Mouse (Mus musculus): ENCODE measurements around the gene Armc9. TPM values are rescaled to one million over a fixed set of nuclear protein-coding genes. Genes with fewer than 3 reads are reported as not detected.

The Armc9 gene
- total RNA-seq (2021) = 1 to 10 TPM; 5.4 to 9.1 TPM
- long read RNA-seq, experiment 1, full-length matches to known transcripts = 9 of 13 reads
- long read RNA-seq, experiment 1, partial matches to known transcripts = 3 of 13 reads
- long read RNA-seq, experiment 1, other reads (novel, unspliced or antisense) = 1 of 13 reads
- long read RNA-seq, experiment 2, full-length matches to known transcripts = 7 of 15 reads
- long read RNA-seq, experiment 2, partial matches to known transcripts = 2 of 15 reads
- long read RNA-seq, experiment 2, other reads (novel, unspliced or antisense) = 6 of 15 reads

DNA sequence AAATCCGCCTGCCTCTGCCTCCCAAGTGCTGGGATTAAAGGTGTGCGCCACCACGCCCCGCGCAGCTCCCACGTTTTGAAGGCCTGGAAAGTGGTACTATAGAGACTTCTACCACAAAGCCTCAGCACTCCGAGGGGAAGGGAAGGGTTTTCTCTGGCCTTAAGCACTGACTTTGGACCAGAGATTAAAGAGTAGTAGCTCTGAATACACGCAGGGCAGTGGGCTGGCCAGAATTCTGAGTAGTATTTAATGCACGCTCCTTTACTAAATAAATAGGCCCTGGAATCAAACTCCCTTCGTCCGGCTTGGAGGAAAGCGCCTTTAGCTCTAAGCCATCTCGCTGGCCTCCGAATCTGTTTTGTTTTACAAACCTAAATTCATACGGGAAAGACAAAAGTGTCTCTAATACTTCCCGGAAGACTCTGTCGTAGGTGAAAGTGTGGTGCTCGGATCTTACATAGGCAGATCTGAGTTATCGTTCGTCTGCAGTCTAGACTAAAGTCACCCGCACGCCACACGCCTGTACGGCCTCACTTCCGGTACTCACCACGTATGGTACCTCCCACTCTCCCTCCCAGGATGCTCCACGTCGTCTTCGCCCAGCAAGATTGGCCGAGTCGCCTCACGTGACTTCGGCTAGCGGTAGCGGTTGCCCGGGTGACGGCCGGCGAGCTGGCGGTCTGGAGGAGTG, at the start of gene Armc9:
TSS of gene Armc9 (plus strand) at position 648 of the 691 bp plus-strand sequence.
- DNase-seq (ENCODE audit: low spot score in 2 of 2) = peak; percentile 83 to 93

GRCm38 (mm10) chr1:86105054-86105453, 49.5 kb upstream of the Armc9 start:
- DNase-seq (ENCODE audit: low spot score in 2 of 2) = no peak

GRCm38 (mm10) chr1:86111779-86112178, 42.8 kb upstream of the Armc9 start, which contains the start of gene Htr2b:
Gene Htr2b (minus strand): TSS chr1:86111970.
- peak; percentile 18 to 40 for DNase-seq (ENCODE audit: low spot score in 2 of 2)

- no peak for DNase-seq (ENCODE audit: low spot score in 2 of 2)
Measured at GRCm38 (mm10) chr1:86114141-86114540, 40.4 kb upstream of the Armc9 start.

GRCm38 (mm10) chr1:86119549-86119948, 35.0 kb upstream of the Armc9 start:
- no peak for DNase-seq (ENCODE audit: low spot score in 2 of 2)

GRCm38 (mm10) chr1:86126036-86126435, 28.5 kb upstream of the Armc9 start:
- no peak for DNase-seq (ENCODE audit: low spot score in 2 of 2)

GRCm38 (mm10) chr1:86133337-86133736, 21.2 kb upstream of the Armc9 start, which contains the start of gene Gm21972:
Gene Gm21972 (plus strand): TSS chr1:86133637.
- DNase-seq (ENCODE audit: low spot score in 2 of 2) = no peak

DNA sequence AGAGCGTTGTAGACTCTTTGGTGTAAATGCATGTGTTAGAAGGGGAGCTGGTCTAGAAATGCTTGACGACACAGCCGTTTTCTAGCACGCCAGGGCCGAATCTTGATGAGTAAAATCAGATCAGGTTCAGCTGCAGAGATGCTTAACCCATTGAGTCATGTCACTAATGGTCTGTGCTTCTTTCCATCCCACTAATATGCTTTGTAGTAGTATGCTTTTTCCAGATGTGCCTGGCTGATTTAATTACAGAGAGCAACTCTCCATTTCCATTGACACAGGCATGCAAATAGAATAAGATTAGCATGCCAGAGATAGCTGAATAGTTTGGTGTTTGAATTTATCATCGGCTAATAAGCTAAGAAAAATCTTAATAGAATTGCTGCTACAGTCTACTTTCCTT, 19.3 kb upstream of the Armc9 start:
- DNase-seq (ENCODE audit: low spot score in 2 of 2) = no peak

DNA sequence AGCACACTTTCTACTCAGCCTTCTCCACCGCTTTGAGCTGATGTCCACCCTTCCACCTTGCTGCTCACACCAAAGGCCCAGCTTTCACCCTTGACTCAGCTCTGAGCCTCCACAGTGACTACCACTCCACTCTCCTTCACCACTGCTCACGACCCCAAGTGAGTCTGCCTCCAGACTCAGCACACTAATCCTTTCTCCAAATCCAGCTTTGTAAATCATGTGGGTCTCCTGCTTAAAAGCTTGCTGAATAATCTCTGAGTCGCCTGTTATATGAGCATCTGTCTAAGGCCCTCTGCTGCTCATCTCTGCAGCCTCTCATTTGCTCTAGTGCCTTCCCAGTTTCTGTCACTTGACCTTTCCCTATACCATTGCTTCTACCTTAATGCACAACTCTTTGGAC, 13.5 kb upstream of the Armc9 start:
- DNase-seq (ENCODE audit: low spot score in 2 of 2) = no peak

DNA sequence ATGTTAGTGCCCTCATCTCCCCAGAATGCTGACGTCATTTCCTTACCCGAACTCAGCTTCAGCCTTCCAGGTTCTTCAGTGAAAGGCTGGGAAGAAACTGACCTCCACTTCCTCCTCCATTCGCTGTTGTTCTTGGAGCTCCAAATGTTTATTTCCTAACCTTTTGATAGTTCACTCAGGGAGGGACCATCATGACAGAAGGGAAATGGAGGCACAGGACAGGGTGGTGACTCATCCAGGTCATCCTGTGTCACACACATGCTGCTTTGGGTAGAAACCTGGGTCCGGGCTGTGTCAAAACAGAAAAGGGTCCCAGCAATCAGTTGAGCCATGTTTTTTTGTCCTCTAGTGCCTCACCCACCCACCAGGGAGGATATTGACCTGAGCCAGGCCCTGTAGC, 11.4 kb upstream of the Armc9 start:
- DNase-seq (ENCODE audit: low spot score in 2 of 2) = no peak

- no peak for DNase-seq (ENCODE audit: low spot score in 2 of 2)
Measured at GRCm38 (mm10) chr1:86144001-86144944, 10.3 kb upstream of the Armc9 start.

GRCm38 (mm10) chr1:86146293-86146692, 8.3 kb upstream of the Armc9 start:
- no peak for DNase-seq (ENCODE audit: low spot score in 2 of 2)

- no peak for DNase-seq (ENCODE audit: low spot score in 2 of 2)
Measured at GRCm38 (mm10) chr1:86147557-86147956, 7.0 kb upstream of the Armc9 start.

DNA sequence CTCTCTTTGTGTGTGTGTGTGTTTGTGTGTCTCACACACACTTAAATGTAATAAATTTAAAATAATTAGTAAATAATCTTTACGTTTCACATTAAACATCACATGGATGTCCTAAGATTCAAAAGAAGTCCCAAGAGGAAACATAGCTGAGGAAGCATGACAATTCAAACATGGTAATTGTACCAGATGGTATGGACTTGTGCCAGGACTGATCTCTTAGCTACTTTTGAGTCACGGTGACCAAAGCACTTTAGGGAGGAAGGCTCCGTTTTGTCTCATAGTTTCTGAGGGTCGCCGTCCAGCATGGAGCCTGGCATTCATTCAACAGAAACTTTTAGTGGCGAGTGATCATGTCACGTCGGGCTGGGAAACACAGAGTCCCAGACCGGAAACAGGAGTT, 6.4 kb upstream of the Armc9 start:
- no peak for DNase-seq (ENCODE audit: low spot score in 2 of 2)

- DNase-seq (ENCODE audit: low spot score in 2 of 2) = no peak
Measured at GRCm38 (mm10) chr1:86150929-86151328, 3.7 kb upstream of the Armc9 start.

DNA sequence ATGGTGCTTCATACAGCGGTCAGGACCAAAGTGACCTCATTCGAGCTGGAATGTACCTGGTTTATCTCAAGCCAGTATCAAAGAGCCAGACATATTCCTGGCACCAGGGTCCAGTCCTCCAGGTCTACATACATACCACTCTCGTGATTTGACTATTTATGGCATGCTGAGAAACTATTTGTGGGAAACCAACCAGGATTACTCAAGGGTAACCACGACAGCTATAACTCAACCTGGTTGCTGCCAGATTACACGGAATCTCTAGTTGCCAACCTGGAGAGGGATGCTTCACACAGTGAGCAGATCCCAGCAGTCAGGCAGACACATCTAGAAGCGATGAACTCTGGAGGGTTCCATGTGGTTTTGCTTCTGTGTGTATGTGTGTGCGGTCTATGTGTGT, 3.2 kb upstream of the Armc9 start:
- DNase-seq (ENCODE audit: low spot score in 2 of 2) = no peak

DNA sequence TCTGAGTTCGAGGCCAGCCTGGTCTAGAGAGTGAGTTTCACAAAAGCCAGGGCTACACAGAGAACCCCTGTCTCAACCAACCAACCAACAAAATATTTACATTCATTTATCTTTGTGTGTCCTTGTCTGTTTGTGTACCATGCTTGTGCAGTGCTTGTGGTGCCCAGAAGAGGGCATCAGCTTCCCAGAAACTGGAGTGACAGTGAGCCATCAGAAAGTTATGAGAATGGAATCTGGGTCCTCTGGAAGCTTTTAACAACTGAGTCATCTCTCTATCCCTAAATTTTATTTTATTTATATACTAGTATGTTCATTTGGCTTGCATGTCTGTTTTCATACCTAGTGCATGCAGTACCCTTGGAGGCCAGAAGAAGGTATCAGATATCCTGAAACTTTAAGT, 2.0 kb upstream of the Armc9 start:
- no peak for DNase-seq (ENCODE audit: low spot score in 2 of 2)

GRCm38 (mm10) chr1:86154824-86155164, 214 bp downstream of the Armc9 start:
- no peak for DNase-seq (ENCODE audit: low spot score in 2 of 2)

- no peak for DNase-seq (ENCODE audit: low spot score in 2 of 2)
Measured at GRCm38 (mm10) chr1:86156075-86156474, 1.5 kb downstream of the Armc9 start.

DNA sequence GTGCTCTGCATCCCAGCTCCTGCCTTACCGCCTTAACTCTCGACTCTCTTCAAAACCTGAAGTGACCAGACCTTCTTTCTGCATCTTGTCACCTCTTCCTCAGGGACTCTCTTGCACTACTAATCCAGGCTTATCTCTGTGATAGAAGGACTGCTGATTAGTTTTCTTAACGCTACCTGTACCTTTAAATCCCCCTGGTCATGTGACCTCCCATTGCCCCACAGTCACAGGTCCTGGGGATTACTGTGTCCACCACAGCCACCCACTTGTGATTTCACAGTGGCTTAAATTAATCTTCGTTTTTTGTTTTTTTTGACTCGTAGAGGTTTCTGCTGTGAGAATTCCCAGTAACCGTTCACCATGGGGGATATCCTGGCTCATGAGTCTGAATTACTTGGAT, 2.0 kb downstream of the Armc9 start:
- no peak for DNase-seq (ENCODE audit: low spot score in 2 of 2)

- no peak for DNase-seq (ENCODE audit: low spot score in 2 of 2)
Measured at GRCm38 (mm10) chr1:86160059-86160458, 5.5 kb downstream of the Armc9 start.

- DNase-seq (ENCODE audit: low spot score in 2 of 2) = no peak
Measured at GRCm38 (mm10) chr1:86160479-86160878, 5.9 kb downstream of the Armc9 start.

Measured in gastrocnemius, postnatal 4 days (tissue).